Mouse (Mus musculus) hindbrain, postnatal 0 days (tissue): ENCODE data around the gene Tnrc6a. TPM values are rescaled to one million over a fixed set of nuclear protein-coding genes. Genes with fewer than 3 reads are reported as not detected.

ENCODE experiments used
- ATAC-seq: fragments of 200-750 bp; cut with Nextera tagmentation; 2 replicates; pipeline ENCODE4 v1.8.0; 2017; ENCODE audit warnings: mild to moderate bottlenecking, moderate TSS enrichment, moderate library complexity
- DNase-seq: peaks from one replicate; pipeline ENCODE4 v3.0.0-alpha.2; 2015; ENCODE audit warnings: low spot score
- H3K27ac ChIP-seq: fragments of 300-500 bp; sonication (generic); 2 replicates; pipeline ENCODE4 v1.5.1; 2014; ENCODE audit warnings: mild to moderate bottlenecking
- H3K27me3 ChIP-seq: fragments of 300-500 bp; sonication (generic); 2 replicates; pipeline ENCODE4 v1.6.1; 2014; ENCODE audit warnings: low read length, mixed read lengths; ENCODE audit not compliant: insufficient read depth
- H3K36me3 ChIP-seq: fragments of 300-500 bp; sonication (generic); 2 replicates; pipeline ENCODE4 v1.6.1; 2014; ENCODE audit warnings: low read length, mixed read lengths; ENCODE audit not compliant: insufficient read depth
- H3K4me1 ChIP-seq: fragments of 300-500 bp; sonication (generic); 2 replicates; pipeline ENCODE4 v1.6.1; 2014; ENCODE audit warnings: antibody characterized with exemption, low read length, mixed read lengths; ENCODE audit not compliant: insufficient read depth
- H3K4me2 ChIP-seq: fragments of 300-500 bp; sonication (generic); 2 replicates; pipeline ENCODE4 v1.6.1; 2014; ENCODE audit warnings: low read depth, mild to moderate bottlenecking, low read length, moderate library complexity, mixed read lengths
- H3K4me3 ChIP-seq: fragments of 300-500 bp; sonication (generic); 2 replicates; pipeline ENCODE4 v1.5.1; 2014; ENCODE audit warnings: low read length
- H3K9ac ChIP-seq: fragments of 300-500 bp; sonication (generic); replicated peaks from 2 replicates; pipeline ENCODE4 v1.6.1; 2014; ENCODE audit warnings: mild to moderate bottlenecking, low read length, moderate library complexity, mixed read lengths
- H3K9me3 ChIP-seq: fragments of 300-500 bp; sonication (generic); 2 replicates; pipeline ENCODE4 v1.6.1; 2016; ENCODE audit warnings: low read length, mixed read lengths
- CTCF ChIP-seq: IDR thresholded peaks from 2 replicates; pipeline ENCODE4 v1.5.1; 2016; ENCODE audit warnings: antibody characterized with exemption, control low read depth, low read depth
- WGBS: fragments of 180-500 bp; shearing (Covaris S2); extraction: QIAGEN DNeasy Blood & Tissue Kit; methylation state at CpG from one replicate; pipeline ENCODE4 v1.1.7; 2014; 5-methylcytosine and 5-hydroxymethylcytosine counted together
- polyA plus RNA-seq: library from polyadenylated mRNA; unstranded; fragments of >200 nt; fragmentation: Nextera tagmentation; extraction: Ambion mirVana; gene quantifications from 2 replicates; pipeline ENCODE4 v1.2.1, GENCODE M21; 2015
- total RNA-seq: library from RNA; depleted of rRNA; stranded (reverse); fragments of >200 nt; gene quantifications from 2 replicates; pipeline ENCODE4 v1.2.3, GENCODE M21; 2014; rRNA removed

Tnrc6a gene
- total and polyA plus RNA-seq, 2 experiments from 2014 or later, result 48.5 to 62.1 TPM

DNA sequence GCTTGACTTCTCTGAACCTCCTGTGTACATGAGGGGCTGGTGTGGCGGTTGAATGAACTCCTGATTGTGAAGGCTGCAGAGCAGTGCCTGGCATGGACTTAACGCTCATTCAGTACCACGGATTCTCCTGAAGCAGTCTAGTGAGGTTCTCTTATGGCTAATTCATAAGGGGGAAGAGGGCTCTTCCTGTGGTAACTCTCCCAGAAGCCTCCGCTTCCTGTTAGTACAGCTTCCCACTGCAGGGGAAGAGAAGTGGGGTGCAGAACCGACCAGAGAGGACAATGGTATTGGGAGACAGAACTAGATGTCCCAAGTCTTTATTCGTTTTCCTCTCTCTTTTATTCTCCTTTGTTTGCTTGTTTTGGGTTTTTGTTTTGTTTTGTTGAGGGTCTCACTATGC is 116.4 kb downstream of the Tnrc6a start:
- DNase-seq (no peak), ATAC-seq (no peak)
- Histone ChIP-seq H3K36me3 (no peaks in the 10 kb centered on the region), H3K9ac (no peak overlapping the region), H3K27me3 (no peaks in the 10 kb centered on the region), H3K9me3 (no peaks in the 10 kb centered on the region), H3K4me2 (no peak overlapping the region), H3K4me3 (no peak overlapping the region), H3K4me1 (0 out of 2 replicates have a peak, but pooled peaks cover 5% of the 10 kb centered on the region), H3K27ac (no peak overlapping the region)
- 69% methylated on average over 6 of the region's 6 CpGs for WGBS
- TF ChIP-seq CTCF, result no peak

DNA sequence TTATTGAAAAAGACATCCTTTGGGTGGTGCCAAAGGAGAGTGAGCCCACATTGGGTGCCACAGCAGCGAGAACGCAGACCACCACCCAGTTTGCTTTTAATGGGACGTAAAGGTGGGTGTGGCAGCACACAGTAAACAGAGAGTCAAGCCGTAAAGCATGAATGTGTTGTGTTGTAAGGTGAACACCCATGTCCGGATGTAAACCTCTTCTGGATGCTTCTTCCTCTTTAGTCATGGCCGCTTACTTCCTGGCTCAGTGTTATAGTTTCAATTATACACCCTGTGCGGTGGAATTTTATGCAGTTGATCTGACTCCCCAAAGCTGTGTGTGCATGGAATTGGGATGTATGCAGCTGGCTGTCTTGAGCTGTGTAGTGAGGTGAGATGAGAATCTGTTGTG is 118.6 kb downstream of the Tnrc6a start:
- ATAC-seq, result no peak
- DNase-seq, result no peak
- H3K27ac ChIP-seq, result no peak overlapping the region
- no peaks in the 10 kb centered on the region for H3K27me3 ChIP-seq
- no peaks in the 10 kb centered on the region for H3K36me3 ChIP-seq
- H3K9ac ChIP-seq, result no peak overlapping the region
- H3K9me3 ChIP-seq, result no peaks in the 10 kb centered on the region
- H3K4me3 ChIP-seq, result no peak overlapping the region
- no peak overlapping the region for H3K4me2 ChIP-seq
- H3K4me1 ChIP-seq, result 0 out of 2 replicates have a peak, but pooled peaks cover 5% of the 10 kb centered on the region
- TF ChIP-seq CTCF, result no peak
- 90% methylated on average over 7 of the region's 7 CpGs for WGBS

DNA sequence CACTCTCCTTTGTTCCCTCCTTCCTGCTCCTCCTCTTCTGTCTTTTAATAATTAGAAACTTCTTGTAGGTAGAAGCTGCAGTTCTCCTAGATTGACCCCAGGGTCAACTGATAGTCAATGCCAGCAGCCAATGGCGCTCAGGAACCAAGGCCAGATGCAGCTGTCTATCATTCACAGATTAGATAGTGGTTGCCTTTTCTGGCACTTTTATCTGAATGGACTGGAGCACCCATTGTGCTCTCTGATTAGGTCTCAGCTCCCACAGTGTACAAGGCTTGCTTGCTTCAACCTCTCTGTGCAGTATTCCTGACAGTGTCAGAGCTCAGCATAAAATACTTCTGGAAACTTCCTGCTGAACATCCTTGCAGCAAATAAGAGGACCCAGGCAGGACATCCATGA is 121.1 kb downstream of the Tnrc6a start:
- DNase-seq (no peak), ATAC-seq (no peak)
- Histone ChIP-seq H3K36me3 (no peaks in the 10 kb centered on the region), H3K9ac (no peak overlapping the region), H3K4me3 (no peak overlapping the region), H3K27me3 (no peaks in the 10 kb centered on the region), H3K27ac (no peak overlapping the region), H3K4me1 (no peaks in the 10 kb centered on the region), H3K9me3 (no peaks in the 10 kb centered on the region), H3K4me2 (no peak overlapping the region)
- WGBS, result 78% methylated on average over 1 of the region's 1 CpGs
- no peak for TF ChIP-seq CTCF

Other genes with a start within 250 kb of the Tnrc6a start
- 27.0 and 39.4 TPM in 2 replicates for gene Rbbp6, start 158.2 kb upstream of the Tnrc6a start, total RNA-seq
- gene Rbbp6, start 158.2 kb upstream of the Tnrc6a start, polyA plus RNA-seq, result 18.3 and 20.0 TPM in 2 replicates
- 0.21 and 3.1 TPM in 2 replicates for gene Slc5a11, start 90.9 kb downstream of the Tnrc6a start, total RNA-seq
- gene Slc5a11, start 90.9 kb downstream of the Tnrc6a start, polyA plus RNA-seq, result 0.16 and 0.43 TPM in 2 replicates
- 55.2 and 64.5 TPM in 2 replicates for gene Lcmt1, start 245.9 kb downstream of the Tnrc6a start, total RNA-seq
- 97.4 and 102 TPM in 2 replicates for gene Lcmt1, start 245.9 kb downstream of the Tnrc6a start, polyA plus RNA-seq
- gene Arhgap17, start 246.0 kb downstream of the Tnrc6a start, total RNA-seq, result 16.2 and 19.8 TPM in 2 replicates
- 6.4 and 7.2 TPM in 2 replicates for gene Arhgap17, start 246.0 kb downstream of the Tnrc6a start, polyA plus RNA-seq